Mouse (Mus musculus) embryonic stem cell, embryonic (primary cell): Measurements from ENCODE around the gene Tac4.

Experiments used
- CTCF ChIA-PET, 4 experiments: fragments of 300-600 bp in 2 of 4; fragments of 350-600 bp in 2 of 4; sonication (Branson Sonifier 250); formaldehyde crosslinking; loops; one replicate each; lab custom pipeline; 2022; ENCODE audit warnings: inconsistent platforms in 2 of 4; lab: Charles Lee
- POLR2A ChIA-PET, 4 experiments: fragments of 300-600 bp in 2 of 4; fragments of 350-600 bp in 2 of 4; sonication (Branson Sonifier 250); formaldehyde crosslinking; loops; one replicate each; lab custom pipeline; 2022; ENCODE audit warnings: antibody characterized with exemption in 4 of 4, inconsistent platforms in 1 of 4; lab: Charles Lee

The Tac4 gene

GRCm38 (mm10) chr11:95282331-95282730 lies 21.0 kb downstream of the Tac4 start:
- ChIA-PET CTCF (interaction anchor here in 2 of 4 experiments (1.9 to 2.0 kb wide), 2 partner anchors 14 to 31 kb away, joined by 4 to 5 read pairs; no protein-coding TSS in a partner anchor), POLR2A (interaction anchor here (0.6 to 4.9 kb wide), 15 partner anchors 8 to 600 kb away, joined by 3 to 50 read pairs (median 5); partner anchors contain the start of gene Kat7 (in 1 of the 4))

DNA sequence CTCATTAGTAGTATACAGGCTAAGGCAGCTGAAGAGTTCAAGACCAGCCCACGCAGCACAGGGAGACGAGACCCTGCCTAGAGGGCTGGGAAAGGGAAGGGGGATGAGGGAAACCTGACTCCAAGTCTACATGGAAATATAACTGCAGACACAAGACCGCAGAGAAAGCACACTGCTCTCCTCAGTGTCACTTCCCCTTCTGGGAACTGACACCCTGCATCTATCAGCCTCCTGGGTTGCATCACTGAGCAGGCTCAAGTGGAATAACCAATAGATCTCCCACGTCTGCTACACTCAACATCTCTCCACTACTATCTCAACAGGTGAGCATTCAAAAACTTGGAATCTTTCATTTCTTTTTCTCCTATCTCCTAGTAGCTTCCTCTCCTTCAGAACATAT lies 30.7 kb downstream of the Tac4 start:
- POLR2A ChIA-PET: interaction anchor here in 3 of 4 experiments (0.7 to 9.7 kb wide), 12 partner anchors 8 to 123 kb away, joined by 3 to 97 read pairs (median 4); partner anchors contain the start of gene Kat7 (in 1 of the 3)
- CTCF ChIA-PET: interaction anchor here in 3 of 4 experiments (0.7 to 2.4 kb wide), 4 partner anchors 19 to 249 kb away, joined by 4 to 6 read pairs (median 5); no protein-coding TSS in a partner anchor

DNA sequence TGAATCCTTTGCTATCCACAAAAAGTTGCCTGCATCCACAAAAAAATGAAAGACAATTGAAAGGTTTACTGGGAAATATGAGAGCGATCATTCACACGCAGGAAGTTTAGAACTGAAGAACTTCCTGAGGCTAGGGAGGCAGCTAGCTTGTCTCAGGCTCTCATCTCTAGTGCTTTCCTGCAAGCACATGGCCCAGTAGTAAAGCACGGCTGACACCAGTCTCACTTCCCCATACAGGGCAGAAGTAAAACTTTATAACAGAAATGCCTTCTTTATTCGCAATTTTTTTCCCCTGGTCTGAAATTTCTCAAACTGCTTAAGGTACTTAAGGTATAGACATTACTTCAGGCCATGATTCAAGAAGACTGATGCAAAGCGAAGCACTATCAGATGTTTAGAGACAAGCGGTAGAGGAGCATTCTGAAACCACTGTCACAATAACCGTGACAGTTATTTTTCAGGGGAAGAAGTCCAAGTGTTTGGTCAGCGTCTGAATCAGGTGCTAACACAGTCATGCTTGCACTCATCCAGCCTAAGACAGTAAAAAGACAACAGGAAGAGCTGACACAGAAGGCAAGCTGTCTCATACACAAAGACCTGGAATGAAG lies 31.8 kb downstream of the Tac4 start:
- ChIA-PET POLR2A (interaction anchor here in 2 of 4 experiments (0.5 to 9.7 kb wide), 8 partner anchors 12 to 933 kb away, joined by 3 to 97 read pairs (median 4); partner anchors contain the start of gene Kat7 (in 1 of the 2)), CTCF (interaction anchor here in 2 of 4 experiments (1.9 to 2.4 kb wide), 2 partner anchors 34 kb away, joined by 6 read pairs; no protein-coding TSS in a partner anchor)

- POLR2A ChIA-PET: interaction anchor here in 2 of 4 experiments (0.7 to 9.7 kb wide), 12 partner anchors 8 to 325 kb away, joined by 4 to 126 read pairs (median 10); partner anchors contain the start of gene Kat7 (in 2 of the 2)
- CTCF ChIA-PET: interaction anchor here (0.6 to 1.3 kb wide), 5 partner anchors 13 to 37 kb away, joined by 4 to 8 read pairs (median 4); no protein-coding TSS in a partner anchor
Measured at GRCm38 (mm10) chr11:95295736-95296135, 34.4 kb downstream of the Tac4 start.

DNA sequence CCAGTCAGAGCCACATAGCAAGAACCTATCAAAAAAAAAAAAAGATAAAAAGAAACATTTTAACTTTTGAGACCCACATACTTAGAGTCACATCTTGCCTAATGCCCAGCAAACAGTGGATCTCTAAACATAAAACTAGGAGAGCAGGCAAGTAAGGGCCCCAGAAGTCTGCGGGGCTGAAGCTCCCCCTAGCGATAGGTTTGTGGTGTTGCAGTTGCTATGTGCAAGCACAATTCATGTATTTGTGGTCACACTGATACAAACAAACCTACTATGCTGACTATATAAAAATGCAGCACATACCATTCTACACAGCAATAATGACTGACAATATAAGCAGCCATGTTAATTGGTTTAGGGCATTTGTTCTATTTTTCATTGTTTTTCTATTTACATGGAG lies 36.8 kb downstream of the Tac4 start:
- ChIA-PET POLR2A (interaction anchor here in 3 of 4 experiments (0.7 to 5.5 kb wide), 12 partner anchors 9 to 1939 kb away, joined by 3 to 126 read pairs (median 10); partner anchors contain the start of gene Kat7 (in 3 of the 3)), CTCF (interaction anchor here (0.5 to 2.4 kb wide), 33 partner anchors 9 to 512 kb away, joined by 3 to 11 read pairs (median 3); partner anchors contain the start of genes Kat7 (in 1 of the 4) and Slc35b1 (in 1 of the 4))

GRCm38 (mm10) chr11:95299886-95300285 lies 38.6 kb downstream of the Tac4 start:
- ChIA-PET CTCF (interaction anchor here in 1 of 4 experiments (1.1 to 1.4 kb wide), 5 partner anchors 8 to 221 kb away, joined by 3 to 6 read pairs (median 3); no protein-coding TSS in a partner anchor), POLR2A (interaction anchor here (0.6 to 5.5 kb wide), 26 partner anchors 8 to 221 kb away, joined by 3 to 126 read pairs (median 3); partner anchors contain the start of genes Kat7 (in 4 of the 4), Dlx4 (in 1 of the 4) and Tac4 (in 1 of the 4))

GRCm38 (mm10) chr11:95301772-95302171 lies 40.4 kb downstream of the Tac4 start:
- ChIA-PET CTCF (interaction anchor here in 3 of 4 experiments (0.6 to 1.1 kb wide), 5 partner anchors 10 to 220 kb away, joined by 3 to 5 read pairs (median 3); no protein-coding TSS in a partner anchor), POLR2A (interaction anchor here (0.6 to 3.8 kb wide), 17 partner anchors 8 to 244 kb away, joined by 3 to 54 read pairs (median 3); partner anchors contain the start of gene Kat7 (in 2 of the 4))

GRCm38 (mm10) chr11:95305600-95305999 lies 44.3 kb downstream of the Tac4 start:
- ChIA-PET CTCF (no interaction called here), POLR2A (interaction anchor here in 2 of 4 experiments (0.5 to 1.6 kb wide), 11 partner anchors 9 to 215 kb away, joined by 3 to 10 read pairs (median 4); no protein-coding TSS in a partner anchor)

DNA sequence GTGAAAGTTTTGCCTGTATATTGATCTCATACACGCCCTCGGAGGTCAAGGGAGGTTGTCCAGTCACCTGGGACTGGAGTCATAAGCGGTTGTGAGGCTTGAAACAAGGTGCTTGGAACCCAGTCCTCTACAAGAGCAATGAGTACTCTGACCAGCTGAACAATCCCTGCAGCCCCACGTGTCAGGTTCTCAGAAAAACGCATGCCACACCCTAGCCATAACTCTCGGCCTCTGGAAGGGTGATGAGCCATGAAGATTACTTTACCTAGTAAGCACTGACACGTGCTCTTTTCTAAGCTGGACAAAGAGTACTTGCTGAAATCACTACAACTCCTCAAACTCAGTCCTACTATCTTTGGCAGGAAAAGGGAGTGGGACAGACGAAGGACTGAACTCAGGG lies 46.2 kb downstream of the Tac4 start:
- ChIA-PET POLR2A (interaction anchor here in 3 of 4 experiments (0.6 to 14.1 kb wide), 22 partner anchors 7 to 419 kb away, joined by 3 to 401 read pairs (median 8); partner anchors contain the start of genes Fam117a (in 2 of the 3), Nxph3 (in 1 of the 3), Slc35b1 (in 1 of the 3) and Spop (in 1 of the 3)), CTCF (interaction anchor here in 3 of 4 experiments (0.6 to 4.0 kb wide), 8 partner anchors 9 to 214 kb away, joined by 3 to 11 read pairs (median 4); no protein-coding TSS in a partner anchor)

GRCm38 (mm10) chr11:95309510-95310006 lies 48.2 kb downstream of the Tac4 start:
- CTCF ChIA-PET: interaction anchor here (0.5 to 4.0 kb wide), 15 partner anchors 9 to 277 kb away, joined by 3 to 11 read pairs (median 4); partner anchors contain the start of genes Ngfr (in 1 of the 4) and Slc35b1 (in 1 of the 4)
- POLR2A ChIA-PET: interaction anchor here (0.5 to 14.1 kb wide), 97 partner anchors 9 to 766 kb away, joined by 3 to 401 read pairs (median 6); partner anchors contain the start of genes Slc35b1 (in 4 of the 4), Fam117a (in 3 of the 4), Spop (in 3 of the 4) and Nxph3 (in 2 of the 4)

- ChIA-PET CTCF (interaction anchor here (0.5 to 4.0 kb wide), 15 partner anchors 10 to 277 kb away, joined by 3 to 11 read pairs (median 4); partner anchors contain the start of genes Ngfr (in 1 of the 4) and Slc35b1 (in 1 of the 4)), POLR2A (interaction anchor here (0.6 to 14.1 kb wide), 116 partner anchors 7 to 1135 kb away, joined by 3 to 401 read pairs (median 5); partner anchors contain the start of genes Slc35b1 (in 4 of the 4), Fam117a (in 3 of the 4), Spop (in 3 of the 4) and Nxph3 (in 2 of the 4))
Measured at GRCm38 (mm10) chr11:95310007-95310647, 48.8 kb downstream of the Tac4 start, which contains the start of gene Kat7. TSS of gene Kat7 (minus strand) at chr11:95310246.

GRCm38 (mm10) chr11:95310648-95311424 lies 49.5 kb downstream of the Tac4 start:
- ChIA-PET CTCF (interaction anchor here in 3 of 4 experiments (0.6 to 4.0 kb wide), 11 partner anchors 13 to 485 kb away, joined by 3 to 15 read pairs (median 4); partner anchors contain the start of gene Ngfr (in 1 of the 3)), POLR2A (interaction anchor here (0.6 to 14.1 kb wide), 128 partner anchors 7 to 1136 kb away, joined by 3 to 401 read pairs (median 5); partner anchors contain the start of genes Fam117a (in 3 of the 4), Slc35b1 (in 3 of the 4), Spop (in 3 of the 4) and Nxph3 (in 2 of the 4))

- ChIA-PET CTCF (interaction anchor here (0.5 to 3.0 kb wide), 11 partner anchors 10 to 562 kb away, joined by 3 to 15 read pairs (median 3); no protein-coding TSS in a partner anchor), POLR2A (interaction anchor here (0.6 to 14.1 kb wide), 84 partner anchors 7 to 1101 kb away, joined by 3 to 401 read pairs (median 5); partner anchors contain the start of genes Fam117a (in 3 of the 4), Slc35b1 (in 3 of the 4), Spop (in 3 of the 4) and Nxph3 (in 2 of the 4))
Measured at GRCm38 (mm10) chr11:95311425-95311807, 50.1 kb downstream of the Tac4 start.

GRCm38 (mm10) chr11:95315215-95315955 lies 54.1 kb downstream of the Tac4 start:
- ChIA-PET CTCF (interaction anchor here (0.6 to 1.3 kb wide), 8 partner anchors 12 to 1422 kb away, joined by 3 to 6 read pairs (median 3); no protein-coding TSS in a partner anchor), POLR2A (interaction anchor here in 3 of 4 experiments (0.6 to 14.1 kb wide), 23 partner anchors 6 to 466 kb away, joined by 3 to 401 read pairs (median 4); partner anchors contain the start of genes Fam117a (in 2 of the 3), Slc35b1 (in 2 of the 3), Kat7 (in 1 of the 3) and Spop (in 1 of the 3))

DNA sequence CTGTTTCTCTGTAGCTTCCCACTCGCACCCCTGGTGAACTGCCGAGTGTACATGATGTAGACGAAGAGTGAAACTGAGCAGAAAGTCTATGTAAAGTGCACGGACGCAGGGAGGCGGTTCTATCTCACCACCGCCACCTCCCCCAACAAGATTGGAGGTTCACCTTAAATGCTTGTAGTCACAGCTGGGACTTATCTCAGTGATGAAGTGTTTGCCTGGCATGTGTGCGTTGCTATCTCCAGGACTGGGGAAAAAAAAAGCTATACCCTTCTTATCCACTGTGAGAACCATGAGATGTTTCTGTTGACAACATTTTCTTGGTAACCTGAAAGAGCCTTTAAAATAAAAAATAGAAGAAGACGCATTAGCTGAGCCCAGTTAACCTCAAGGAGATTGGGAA lies 56.8 kb downstream of the Tac4 start:
- ChIA-PET CTCF (interaction anchor here in 1 of 4 experiments (1.1 kb wide), 1 partner anchor 20 kb away, joined by 3 read pairs; no protein-coding TSS in a partner anchor), POLR2A (interaction anchor here in 3 of 4 experiments (0.7 to 14.1 kb wide), 13 partner anchors 8 to 221 kb away, joined by 3 to 401 read pairs (median 3); partner anchors contain the start of genes Fam117a (in 2 of the 3) and Kat7 (in 2 of the 3))
